Mouse (Mus musculus) kidney, postnatal 14 days (tissue): Measurements from ENCODE around the gene Ybx1.
A peak's percentile ranks its signal among the peaks of the same experiment; 100 is the strongest.

Source experiments
- DNase-seq: peaks from one replicate; pipeline ENCODE4 v3.0.0; 2022; ENCODE audit warnings: mixed read lengths

Ybx1 gene

GRCm38 (mm10) chr4:119263459-119263858, 30.9 kb downstream of the Ybx1 start:
- DNase-seq = no peak

GRCm38 (mm10) chr4:119262483-119262882, 31.9 kb downstream of the Ybx1 start:
- no peak for DNase-seq

- no peak for DNase-seq
Observed at GRCm38 (mm10) chr4:119261087-119261713, 33.2 kb downstream of the Ybx1 start.

- DNase-seq = no peak
Observed at GRCm38 (mm10) chr4:119259344-119260254, 34.8 kb downstream of the Ybx1 start.

GRCm38 (mm10) chr4:119257083-119257482, 37.3 kb downstream of the Ybx1 start:
- no peak for DNase-seq

- DNase-seq = no peak
Observed at GRCm38 (mm10) chr4:119255351-119255750, 39.1 kb downstream of the Ybx1 start, which contains the start of gene Cldn19. Gene Cldn19, plus strand, starts transcription at chr4:119255414.

- DNase-seq = peak; percentile 81
Observed at GRCm38 (mm10) chr4:119254012-119254618, 40.3 kb downstream of the Ybx1 start.

- no peak for DNase-seq
Observed at GRCm38 (mm10) chr4:119252025-119252808, 42.2 kb downstream of the Ybx1 start.

GRCm38 (mm10) chr4:119248407-119248965, 45.9 kb downstream of the Ybx1 start:
- DNase-seq = peak; percentile 62

GRCm38 (mm10) chr4:119247462-119248235, 46.8 kb downstream of the Ybx1 start:
- DNase-seq = peak; percentile 87

GRCm38 (mm10) chr4:119246688-119247225, 47.6 kb downstream of the Ybx1 start:
- DNase-seq = no peak

- DNase-seq = no peak
Observed at GRCm38 (mm10) chr4:119245961-119246360, 48.4 kb downstream of the Ybx1 start.

GRCm38 (mm10) chr4:119245556-119245955, 48.8 kb downstream of the Ybx1 start:
- no peak for DNase-seq

- DNase-seq = no peak
Observed at GRCm38 (mm10) chr4:119244468-119245240, 49.8 kb downstream of the Ybx1 start.

- DNase-seq = no peak
Observed at GRCm38 (mm10) chr4:119242571-119242970, 51.8 kb downstream of the Ybx1 start.

- DNase-seq = no peak
Observed at GRCm38 (mm10) chr4:119241664-119242063, 52.7 kb downstream of the Ybx1 start.

- no peak for DNase-seq
Observed at GRCm38 (mm10) chr4:119239181-119239682, 55.2 kb downstream of the Ybx1 start.

- DNase-seq = no peak
Observed at GRCm38 (mm10) chr4:119238661-119239060, 55.7 kb downstream of the Ybx1 start.

- no peak for DNase-seq
Observed at GRCm38 (mm10) chr4:119234348-119234747, 60.1 kb downstream of the Ybx1 start.

GRCm38 (mm10) chr4:119233256-119233901, 61.0 kb downstream of the Ybx1 start:
- peak; percentile 60 for DNase-seq
